Mouse (Mus musculus) kidney, adult 2 months (tissue): ENCODE data around the gene Sh3bgr. TPM values are rescaled to one million over a fixed set of nuclear protein-coding genes. Genes with fewer than 3 reads are reported as not detected.

Experiments
- DNase-seq: peaks from one replicate; pipeline ENCODE4 v3.0.0; 2021
- H3K27ac ChIP-seq: fragments of 200-500 bp; 2 replicates; pipeline ENCODE4 v1.5.1; 2012; ENCODE audit warnings: low read depth, low read length, control low read depth, inconsistent platforms; ENCODE audit not compliant: insufficient read depth
- H3K27me3 ChIP-seq: fragments of 200-500 bp; replicated peaks from 2 replicates; pipeline ENCODE4 v1.6.1; 2012; ENCODE audit warnings: mild to moderate bottlenecking, moderate library complexity, low read length, inconsistent platforms; ENCODE audit not compliant: control insufficient read depth, insufficient read depth
- H3K36me3 ChIP-seq: fragments of 200-500 bp; 2 replicates; pipeline ENCODE4 v1.6.1; 2012; ENCODE audit warnings: mild to moderate bottlenecking, moderate library complexity, low read length, inconsistent platforms; ENCODE audit not compliant: control insufficient read depth, insufficient read depth
- H3K4me1 ChIP-seq: fragments of 200-500 bp; 2 replicates; pipeline ENCODE4 v1.6.1; 2011; ENCODE audit warnings: low read length; ENCODE audit not compliant: control insufficient read depth, insufficient read depth
- H3K4me3 ChIP-seq: fragments of 200-500 bp; 2 replicates; pipeline ENCODE4 v1.5.1; 2011; ENCODE audit warnings: mild to moderate bottlenecking, low read depth, low read length, control low read depth; ENCODE audit not compliant: insufficient read depth
- CTCF ChIP-seq: fragments of 200-500 bp; conservative IDR thresholded peaks from 2 replicates; pipeline ENCODE4 v1.5.1; 2011; ENCODE audit warnings: low read depth, mild to moderate bottlenecking, control low read depth, low read length, moderate library complexity, mixed read lengths; ENCODE audit not compliant: insufficient read depth, insufficient read length
- POLR2A ChIP-seq: fragments of 200-500 bp; IDR thresholded peaks from one replicate; pipeline ENCODE4 v1.6.1; 2011; ENCODE audit warnings: low read depth, low read length, control low read depth
- WGBS: fragments of 180-500 bp; shearing (Covaris S2); methylation state at CpG from one replicate; pipeline ENCODE4 v1.1.7; 2018; 5-methylcytosine and 5-hydroxymethylcytosine counted together
- polyA plus RNA-seq: library from polyadenylated mRNA; depleted of rRNA; stranded (reverse); fragments of >200 nt; gene quantifications from 2 replicates; pipeline ENCODE4 v1.2.3, GENCODE M21; 2012

Sh3bgr gene
- polyA plus RNA-seq, 1 experiment = 6.7 TPM

GRCm38 (mm10) chr16:96175399-96175798 is 24.9 kb upstream of the Sh3bgr start:
- TF ChIP-seq POLR2A = no peak
- no peak for TF ChIP-seq CTCF
- Histone ChIP-seq H3K4me1 (no peaks in the 10 kb centered on the region), H3K36me3 (no peaks in the 10 kb centered on the region), H3K27me3 (no peaks in the 10 kb centered on the region), H3K4me3 (no peak overlapping the region), H3K27ac (no peak overlapping the region)
- no peak for DNase-seq
- 39% methylated on average over 2 of the region's 2 CpGs for WGBS

- Histone ChIP-seq H3K27me3 (no peaks in the 10 kb centered on the region), H3K4me1 (no peaks in the 10 kb centered on the region), H3K27ac (no peak overlapping the region), H3K36me3 (no peaks in the 10 kb centered on the region), H3K4me3 (no peak overlapping the region)
- no peak for TF ChIP-seq POLR2A
- TF ChIP-seq CTCF = no peak
- no peak for DNase-seq
These were observed 21.1 kb upstream of the Sh3bgr start for GRCm38 (mm10) chr16:96179156-96179555.

- DNase-seq = no peak
- H3K27me3 ChIP-seq = no peaks in the 10 kb centered on the region
- no peaks in the 10 kb centered on the region for H3K4me1 ChIP-seq
- 89% methylated on average over 5 of the region's 5 CpGs for WGBS
- no peak overlapping the region for H3K27ac ChIP-seq
- no peak for TF ChIP-seq POLR2A
- TF ChIP-seq CTCF = no peak
- H3K4me3 ChIP-seq = no peak overlapping the region
- no peaks in the 10 kb centered on the region for H3K36me3 ChIP-seq
These were observed 12.6 kb upstream of the Sh3bgr start for GRCm38 (mm10) chr16:96187619-96188018.

- Histone ChIP-seq H3K27ac (peak within 1 kb of the TSS; percentile 88), H3K4me1 (no peaks in the 10 kb centered on the region), H3K36me3 (no peaks in the 10 kb centered on the region), H3K4me3 (peak within 1 kb of the TSS; percentile 96), H3K27me3 (no peaks in the 10 kb centered on the region)
- under 1% methylated on average over 77 of the region's 77 CpGs for WGBS
- TF ChIP-seq POLR2A = no peak
- TF ChIP-seq CTCF = no peak
- DNase-seq = peak; percentile 100
These were observed 8.4 kb upstream of the Sh3bgr start, which contains the start of gene Lca5l for GRCm38 (mm10) chr16:96191531-96192506. TSS of gene Lca5l (minus strand) at chr16:96192271.

- TF ChIP-seq CTCF (no peak), POLR2A (no peak)
- no peaks in the 10 kb centered on the region for H3K36me3 ChIP-seq
- H3K4me3 ChIP-seq = peak overlapping the region; percentile 55
- no peak for DNase-seq
- H3K27me3 ChIP-seq = no peaks in the 10 kb centered on the region
- WGBS = 29% methylated on average over 9 of the region's 9 CpGs
- peak overlapping the region; percentile 42; the same call in 1 of the 2 replicates for H3K27ac ChIP-seq
- no peaks in the 10 kb centered on the region for H3K4me1 ChIP-seq
These were observed 415 bp downstream of the Sh3bgr start for GRCm38 (mm10) chr16:96200702-96201028.

GRCm38 (mm10) chr16:96201485-96202232 is 1.4 kb downstream of the Sh3bgr start:
- no peak overlapping the region for H3K4me3 ChIP-seq

GRCm38 (mm10) chr16:96209789-96210188 is 9.5 kb downstream of the Sh3bgr start:
- Histone ChIP-seq H3K36me3 (no peaks in the 10 kb centered on the region), H3K27me3 (no peaks in the 10 kb centered on the region), H3K4me1 (no peaks in the 10 kb centered on the region), H3K4me3 (no peak overlapping the region), H3K27ac (no peak overlapping the region)
- no peak for TF ChIP-seq POLR2A
- TF ChIP-seq CTCF = no peak
- WGBS = 91% methylated on average over 10 of the region's 10 CpGs
- DNase-seq = no peak

More at GRCm38 (mm10) chr16:96201485-96202232, 1.4 kb downstream of the Sh3bgr start:
- TF ChIP-seq CTCF (no peak), POLR2A (no peak)
- 83% methylated on average over 11 of the region's 11 CpGs for WGBS
- H3K36me3 ChIP-seq = no peaks in the 10 kb centered on the region
- H3K27ac ChIP-seq = no peak overlapping the region
- H3K4me1 ChIP-seq = no peaks in the 10 kb centered on the region
- no peak for DNase-seq
- H3K27me3 ChIP-seq = no peaks in the 10 kb centered on the region
